Mouse (Mus musculus) lung, adult 2 months (tissue): ENCODE results near the gene Dctn3.

Experiments used
- CTCF ChIP-seq: fragments of 200-500 bp; IDR thresholded peaks from 2 replicates; pipeline ENCODE4 v1.5.1; 2011; ENCODE audit warnings: mild to moderate bottlenecking, low read length, control low read depth; ENCODE audit not compliant: insufficient read depth
- POLR2A ChIP-seq: fragments of 200-500 bp; IDR thresholded peaks from 2 replicates; pipeline ENCODE4 v1.6.1; 2011; ENCODE audit warnings: low read depth, mild to moderate bottlenecking, control low read depth, low read length, borderline replicate concordance; ENCODE audit errors: extremely low read depth

DNA sequence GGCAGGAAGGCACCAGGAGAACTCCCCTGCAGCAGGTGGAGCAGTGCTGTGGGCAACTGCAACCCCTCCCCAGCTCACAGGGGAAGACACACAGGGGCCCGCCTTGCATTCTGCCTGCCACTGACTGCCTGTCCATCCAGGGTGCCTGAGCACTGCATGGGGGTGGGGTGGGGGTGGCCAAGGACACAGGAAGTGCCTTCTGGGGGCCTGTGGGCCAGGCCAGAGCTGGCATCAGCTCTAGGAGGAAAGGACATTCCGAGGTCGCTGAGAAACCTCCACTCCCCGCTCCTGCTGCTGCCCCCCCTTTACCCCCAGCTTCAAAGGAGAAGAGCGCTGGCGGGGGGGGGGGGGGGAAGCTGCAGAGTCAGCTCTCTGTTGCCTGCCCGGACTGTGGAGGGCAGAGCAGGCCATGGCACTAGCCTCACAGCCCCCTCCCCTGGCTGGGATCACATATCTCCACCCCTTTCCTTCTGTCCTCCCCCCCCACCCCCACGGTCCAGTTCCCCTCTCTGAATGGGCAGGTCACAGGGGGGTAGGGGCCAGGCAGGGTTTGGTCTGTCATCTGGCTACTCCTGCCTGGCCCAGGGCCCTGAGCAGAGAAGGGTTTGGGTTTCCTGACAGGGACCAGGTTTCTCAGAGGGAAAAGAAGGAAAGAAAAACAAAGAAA lies 57.8 kb downstream of the Dctn3 start:
- TF ChIP-seq POLR2A: no peak
- TF ChIP-seq CTCF: no peak
